Mouse (Mus musculus): ENCODE results near the gene Mtm1. TPM values are rescaled to one million over a fixed set of nuclear protein-coding genes. Genes with fewer than 3 reads are reported as not detected.
A peak's percentile ranks its signal among the peaks of the same experiment; 100 is the strongest.
"Not testable (repeated sequence)": the region's sequence is repeated elsewhere in the genome, so short reads cannot be mapped to it uniquely, and the experiment has no call there.

The Mtm1 gene
- total RNA-seq, 2 experiments from 2014 or later = 4.3 to 4.7 TPM

GRCm38 (mm10) chrX:71285473-71285872 is 74.9 kb downstream of the Mtm1 start:
- no peak for DNase-seq (ENCODE audit: low spot score in 2 of 2)

DNA sequence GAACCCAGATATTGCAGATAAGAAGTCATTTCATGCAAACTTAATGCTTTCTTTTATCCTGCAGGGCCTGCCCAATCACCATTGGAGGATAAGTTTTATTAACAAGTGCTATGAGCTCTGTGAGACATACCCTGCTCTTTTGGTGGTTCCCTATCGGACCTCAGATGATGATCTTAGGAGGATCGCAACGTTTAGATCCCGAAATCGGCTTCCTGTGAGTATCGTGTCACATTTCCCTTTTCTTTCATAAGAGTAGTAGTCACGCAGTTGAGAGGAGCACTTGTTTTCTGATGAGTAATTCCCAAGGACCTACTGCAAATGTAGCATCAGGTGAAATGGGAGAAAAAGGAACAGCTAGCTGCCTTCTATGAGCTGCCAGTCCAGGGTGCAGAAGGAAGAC is 76.5 kb downstream of the Mtm1 start:
- DNase-seq (ENCODE audit: low spot score in 2 of 2) = no peak

DNA sequence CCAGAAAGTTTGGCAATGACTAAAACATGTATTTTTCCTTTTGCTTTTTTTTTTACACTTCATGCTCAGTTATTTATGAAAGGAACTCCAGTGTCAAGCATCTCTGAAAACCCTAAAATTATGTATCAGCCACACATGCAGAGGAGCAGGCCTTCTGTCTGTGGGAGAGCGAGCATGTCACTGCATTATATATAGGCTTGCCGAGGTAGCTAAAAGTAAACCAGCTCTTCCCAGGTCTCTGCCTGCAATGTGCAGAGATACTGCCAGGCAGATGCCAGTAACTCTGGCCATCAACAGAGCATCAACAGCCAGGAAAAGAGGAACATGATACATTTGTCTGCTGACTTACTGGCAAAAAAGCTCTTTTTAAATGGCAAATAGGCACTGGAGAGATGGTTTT is 83.6 kb downstream of the Mtm1 start:
- no peak for DNase-seq (ENCODE audit: low spot score in 2 of 2)

DNA sequence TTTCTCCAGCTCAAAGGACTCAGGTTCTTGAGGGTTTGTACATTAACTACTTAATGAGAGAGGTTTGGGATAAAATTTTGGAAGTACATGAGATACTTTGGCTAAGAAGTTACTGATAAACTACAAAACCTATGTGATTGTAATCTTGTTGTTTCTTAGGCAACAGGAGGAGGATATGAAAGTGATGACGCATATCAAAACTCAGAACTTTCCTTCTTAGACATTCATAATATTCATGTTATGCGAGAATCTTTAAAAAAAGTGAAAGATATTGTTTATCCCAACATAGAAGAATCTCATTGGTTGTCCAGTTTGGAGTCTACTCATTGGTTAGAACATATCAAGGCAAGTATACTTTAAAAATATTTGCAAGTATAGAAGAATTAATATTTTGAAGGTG is 85.4 kb downstream of the Mtm1 start:
- DNase-seq (ENCODE audit: low spot score in 2 of 2) = no peak

DNA sequence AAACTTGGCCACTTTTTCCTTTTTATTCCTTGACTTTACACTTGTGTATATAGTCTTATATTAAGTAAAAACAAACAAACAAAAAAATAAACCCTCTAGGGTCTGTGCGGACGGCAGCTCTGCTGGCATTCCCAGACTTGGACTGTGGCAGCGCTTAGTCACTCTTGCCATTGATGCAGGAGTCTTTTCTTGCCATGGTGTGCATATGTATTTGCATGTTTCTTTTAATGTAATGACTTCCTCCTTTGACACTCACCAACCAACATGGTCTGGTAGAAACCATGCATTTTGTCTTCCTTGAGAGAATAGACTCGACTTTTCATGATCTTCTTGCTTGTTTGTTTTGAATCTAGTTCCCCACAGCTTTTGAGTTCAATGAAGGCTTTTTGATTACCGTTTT is 91.6 kb downstream of the Mtm1 start:
- no peak for DNase-seq (ENCODE audit: low spot score in 2 of 2)

GRCm38 (mm10) chrX:71311229-71311628 is 100.7 kb downstream of the Mtm1 start:
- DNase-seq (ENCODE audit: low spot score in 2 of 2) = peak; percentile 13 to 54

DNA sequence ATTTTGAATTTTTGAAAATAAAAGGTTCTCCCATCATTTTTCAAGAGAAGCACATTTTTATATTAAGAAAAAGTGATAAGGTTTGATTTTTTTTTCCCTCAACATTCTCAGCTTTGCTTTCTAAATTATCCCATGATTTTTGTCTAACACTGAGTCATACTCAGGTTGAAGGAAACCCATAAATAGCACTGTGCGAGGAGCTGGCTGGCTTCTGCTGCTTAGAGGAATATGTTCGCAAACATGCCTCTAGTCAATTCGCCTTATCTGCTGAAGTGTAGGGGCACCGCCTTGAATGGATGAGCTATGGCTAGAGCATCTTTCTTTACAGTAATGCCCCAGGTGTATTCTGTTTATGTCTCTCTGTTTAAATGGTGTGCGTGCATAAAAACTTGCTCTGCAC is 103.8 kb downstream of the Mtm1 start:
- no peak for DNase-seq (ENCODE audit: low spot score in 2 of 2)

- DNase-seq (ENCODE audit: low spot score in 2 of 2) = no peak
These were observed 141.5 kb downstream of the Mtm1 start for GRCm38 (mm10) chrX:71352033-71352432.

DNA sequence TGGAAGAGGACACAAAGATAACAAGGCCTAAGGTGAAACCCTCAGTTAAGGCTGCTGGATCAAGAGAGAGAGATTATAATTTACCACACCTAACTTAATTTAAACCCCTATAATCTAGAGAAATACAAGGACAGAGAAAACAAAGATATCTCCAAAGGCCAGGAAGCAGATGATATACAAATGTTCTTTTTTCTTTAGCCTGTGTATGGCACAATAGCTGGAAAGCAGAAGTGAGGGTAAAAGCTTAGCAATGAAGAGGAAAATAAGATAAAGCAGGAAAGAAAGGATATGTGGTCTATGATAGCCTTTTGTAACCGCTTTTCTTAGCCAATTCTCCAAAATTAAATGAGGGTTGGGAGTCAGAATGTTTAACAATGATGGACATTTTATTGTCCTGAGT is 144.8 kb downstream of the Mtm1 start:
- no peak for DNase-seq (ENCODE audit: low spot score in 2 of 2)

- not testable (repeated sequence) for DNase-seq (ENCODE audit: low spot score in 2 of 2)
These were observed 151.2 kb downstream of the Mtm1 start for GRCm38 (mm10) chrX:71361793-71362192.

DNA sequence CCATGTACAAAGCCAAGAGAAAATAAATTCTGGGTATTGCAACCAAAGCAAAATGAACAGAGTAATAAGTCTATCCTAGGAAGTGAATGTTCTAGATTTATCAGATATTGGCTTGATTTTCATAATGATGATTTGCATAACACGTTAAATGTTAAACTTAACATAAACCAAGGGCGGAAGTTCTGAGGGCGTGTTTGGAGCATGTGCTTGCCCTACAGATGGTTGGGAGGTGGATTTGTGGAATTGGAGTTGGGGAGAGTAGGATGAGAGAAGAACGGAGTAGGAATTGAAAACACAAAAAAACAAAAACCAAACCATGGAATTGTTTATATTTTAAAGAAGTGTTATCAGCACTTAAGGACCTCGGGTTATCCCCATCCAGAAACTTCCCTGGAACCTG is 153.5 kb downstream of the Mtm1 start:
- no peak for DNase-seq (ENCODE audit: low spot score in 2 of 2)

GRCm38 (mm10) chrX:71364554-71364991 is 154.0 kb downstream of the Mtm1 start, which contains the start of gene Mtmr1:
Gene Mtmr1 (plus strand): TSS chrX:71364760.
- DNase-seq (ENCODE audit: low spot score in 2 of 2) = peak; percentile 68 to 80

DNA sequence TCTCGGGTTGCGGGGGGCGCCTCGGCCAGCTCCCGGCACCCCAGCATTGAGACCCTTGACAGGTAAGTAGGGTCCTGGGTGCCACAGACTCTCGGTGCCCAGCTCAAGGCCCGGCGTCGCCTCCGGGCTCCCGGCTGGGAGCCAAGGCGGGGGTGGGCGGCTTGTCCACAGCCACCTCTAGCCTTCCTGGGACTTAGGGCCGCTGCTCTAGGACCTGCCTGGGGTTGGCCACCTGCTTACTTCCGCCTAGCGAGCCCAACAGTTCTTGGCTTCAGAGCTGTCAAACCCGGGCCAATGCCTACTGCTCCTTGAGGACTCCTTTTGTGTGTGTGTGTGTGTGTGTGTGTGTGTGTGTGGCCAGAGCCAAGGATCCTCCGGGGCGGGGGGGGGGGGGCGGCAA is 154.4 kb downstream of the Mtm1 start:
- DNase-seq (ENCODE audit: low spot score in 2 of 2) = peak; percentile 14 to 48

Other genes with a start within 250 kb of the Mtm1 start
- gene Mamld1, start 160.5 kb upstream of the Mtm1 start, total RNA-seq (2021) = 10 to 100 TPM; 10.6 to 12.5 TPM
- gene Mtmr1, start 154.0 kb downstream of the Mtm1 start, total RNA-seq (2021) = 10 to 100 TPM; 34.6 to 38.3 TPM

All from layer of hippocampus, postnatal 10 days (tissue).